Mouse (Mus musculus) ES-E14 (cell line): ENCODE measurements at regions not wholly inside any gene's neighbourhood (a gene's known extent, or its start where the extent isn't known, plus 50 kb on each side); places are given as distances from the start of the nearest gene placed in this dataset.

ENCODE experiments used
- CHD2 ChIP-seq: IDR thresholded peaks from 2 replicates; pipeline ENCODE4 v1.6.1; 2014; ENCODE audit warnings: mild to moderate bottlenecking, low read depth, low read length, inconsistent platforms
- HCFC1 ChIP-seq: IDR thresholded peaks from 2 replicates; pipeline ENCODE4 v1.6.1; 2012; ENCODE audit warnings: low read length, inconsistent platforms, borderline replicate concordance; ENCODE audit not compliant: insufficient read depth
- MAFK ChIP-seq: IDR thresholded peaks from 2 replicates; pipeline ENCODE4 v1.6.1; 2014; ENCODE audit warnings: mild to moderate bottlenecking, low read depth, low read length, inconsistent platforms; ENCODE audit not compliant: insufficient read depth
- ZC3H11A ChIP-seq: IDR thresholded peaks from 2 replicates; pipeline ENCODE4 v1.6.1; 2012; ENCODE audit warnings: low read depth, mild to moderate bottlenecking, inconsistent platforms, low read length, borderline replicate concordance
- ZNF384 ChIP-seq: IDR thresholded peaks from 2 replicates; pipeline ENCODE4 v1.6.1; 2012; ENCODE audit warnings: low read depth, low read length, inconsistent platforms

GRCm38 (mm10) chr3:126044327-126044726, 105.9 kb upstream of the Ugt8a start:
- TF ChIP-seq ZC3H11A (no peak), MAFK (no peak), HCFC1 (no peak), CHD2 (no peak), ZNF384 (no peak)
